Mouse (Mus musculus) frontal cortex, adult 2 months (tissue): ENCODE measurements around the gene Sgca. TPM values are rescaled to one million over a fixed set of nuclear protein-coding genes. Genes with fewer than 3 reads are reported as not detected.
"Not testable (repeated sequence)": the region's sequence is repeated elsewhere in the genome, so short reads cannot be mapped to it uniquely, and the experiment has no call there.

Experiments
- DNase-seq, 2 experiments: peaks; one replicate each; pipeline ENCODE4 v3.0.0; 2022; ENCODE audit warnings: low spot score in 1 of 2; ENCODE audit errors: extremely low spot score in 1 of 2
- polyA plus RNA-seq: library from polyadenylated mRNA; depleted of rRNA; stranded (reverse); fragments of >200 nt; gene quantifications from 2 replicates; pipeline ENCODE4 v1.2.3, GENCODE M21; 2012

Sgca gene
- polyA plus RNA-seq, 1 experiment: 1.4 TPM

GRCm38 (mm10) chr11:94987851-94988250, 11.7 kb upstream of the Sgca start:
- DNase-seq: no peak

- DNase-seq: no peak
Observed at GRCm38 (mm10) chr11:94987341-94987740, 11.2 kb upstream of the Sgca start.

DNA sequence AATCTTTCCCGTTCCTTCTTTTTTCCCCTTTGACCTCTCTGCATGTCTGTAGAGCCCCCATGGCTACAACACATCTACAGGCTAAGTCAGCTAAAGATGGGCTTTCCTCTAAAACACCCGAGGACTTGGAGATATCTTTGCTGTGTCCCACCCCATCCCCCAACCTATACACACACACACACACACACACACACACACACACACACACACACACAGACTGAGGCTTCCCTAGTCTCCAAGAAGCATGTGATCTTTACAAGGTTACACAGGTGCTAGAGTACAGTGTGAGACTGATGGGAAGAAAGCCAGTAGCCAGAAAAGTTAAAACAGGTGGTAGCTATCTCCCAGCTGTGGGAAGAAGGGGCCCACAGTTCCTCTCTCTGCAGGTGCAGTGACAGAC, 10.3 kb upstream of the Sgca start:
- no peak for DNase-seq

- DNase-seq: no peak
Observed at GRCm38 (mm10) chr11:94985822-94986221, 9.7 kb upstream of the Sgca start.

- no peak for DNase-seq
Observed at GRCm38 (mm10) chr11:94985140-94985539, 9.0 kb upstream of the Sgca start.

GRCm38 (mm10) chr11:94979462-94980179, 3.5 kb upstream of the Sgca start:
- DNase-seq: no peak

- DNase-seq: peak; percentile 93 to 99
Observed at GRCm38 (mm10) chr11:94978947-94979346, 2.8 kb upstream of the Sgca start.

DNA sequence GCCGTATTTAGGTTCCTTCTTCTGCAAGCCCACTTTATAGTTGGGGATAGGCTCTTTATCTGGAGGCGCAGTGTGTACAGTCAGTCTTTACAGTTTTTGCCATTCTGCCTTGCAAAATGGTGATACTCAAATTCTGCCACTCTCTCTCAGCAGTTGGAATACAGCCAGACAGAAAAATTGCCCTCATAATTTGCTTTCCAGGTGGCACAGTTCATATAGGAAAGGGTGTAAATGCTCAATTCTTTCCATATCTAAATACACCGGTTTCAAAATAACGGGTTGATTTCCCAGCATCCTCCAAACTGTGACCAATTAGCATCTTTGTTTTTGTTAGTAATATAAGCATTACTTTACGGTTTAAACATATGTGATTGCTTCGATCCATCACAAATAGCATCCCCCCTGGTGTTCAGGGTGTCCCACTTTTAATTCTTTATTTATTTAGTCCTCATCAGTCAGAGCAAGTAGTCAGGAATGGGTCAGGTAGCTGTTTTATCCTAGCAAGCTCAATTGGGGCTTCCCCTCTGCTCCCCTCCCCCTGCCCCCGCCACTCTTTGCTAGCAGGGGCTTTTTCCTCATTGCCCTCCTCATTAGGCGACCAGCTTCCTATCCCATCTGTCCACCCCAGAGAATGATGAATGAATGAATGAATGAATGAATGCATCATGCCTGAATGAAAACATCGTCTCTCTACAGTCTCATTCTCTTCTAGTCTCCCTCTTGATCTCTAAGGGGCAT, 2.2 kb upstream of the Sgca start:
- DNase-seq: no peak

- no peak for DNase-seq
Observed at GRCm38 (mm10) chr11:94974951-94975350, 1.2 kb downstream of the Sgca start.

DNA sequence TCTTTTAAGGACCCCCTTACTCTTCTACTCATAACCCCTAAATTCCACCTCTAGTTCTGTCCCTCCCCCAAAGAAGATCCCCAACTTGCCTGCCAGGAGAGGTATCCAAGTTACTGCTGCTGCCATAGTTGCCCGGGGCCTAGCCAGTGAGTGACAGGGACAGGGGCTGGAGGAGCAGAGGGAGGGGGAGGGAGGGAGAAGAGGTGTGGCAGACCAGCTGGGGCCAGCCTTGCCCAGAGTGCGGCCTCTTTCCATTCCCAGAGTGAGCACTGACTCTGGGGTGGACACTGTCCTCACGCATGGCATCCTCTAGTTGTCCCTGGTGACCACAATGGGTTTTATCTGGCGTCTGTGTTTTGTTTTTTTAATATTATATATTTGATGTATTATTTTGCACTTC, 2.8 kb downstream of the Sgca start:
- no peak for DNase-seq

- DNase-seq: no peak
Observed at GRCm38 (mm10) chr11:94972887-94973286, 3.2 kb downstream of the Sgca start.

- no peak for DNase-seq
Observed at GRCm38 (mm10) chr11:94971895-94972615, 4.1 kb downstream of the Sgca start.

GRCm38 (mm10) chr11:94970210-94970943, 5.8 kb downstream of the Sgca start:
- peak in 1 of 2 experiments; percentile 91 for DNase-seq

DNA sequence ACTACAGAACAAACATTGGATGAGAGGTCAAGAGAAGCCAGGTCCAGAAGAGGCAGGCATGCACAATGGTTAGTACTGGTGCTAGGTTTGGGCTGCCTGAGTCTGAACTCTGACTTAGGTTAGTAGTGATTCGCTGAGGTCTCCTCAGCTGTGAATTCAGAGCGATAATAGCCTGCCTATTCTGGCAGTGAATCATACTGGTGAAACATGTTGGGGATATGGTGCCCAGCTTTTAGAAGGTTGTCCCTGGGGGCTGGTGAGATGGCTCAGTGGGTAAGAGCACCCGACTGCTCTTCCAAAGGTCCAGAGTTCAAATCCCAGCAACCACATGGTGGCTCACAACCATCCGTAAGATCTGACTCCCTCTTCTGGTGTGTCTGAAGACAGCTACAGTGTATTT, 6.4 kb downstream of the Sgca start:
- DNase-seq: not testable (repeated sequence)

- DNase-seq: peak in 1 of 2 experiments; percentile 17
Observed at GRCm38 (mm10) chr11:94968187-94968586, 7.9 kb downstream of the Sgca start.

GRCm38 (mm10) chr11:94967419-94967818, 8.7 kb downstream of the Sgca start, which contains the start of gene Hils1:
Gene Hils1, plus strand, starts transcription at chr11:94967593.
- DNase-seq: no peak

GRCm38 (mm10) chr11:94962534-94963101, 13.5 kb downstream of the Sgca start:
- DNase-seq: no peak

DNA sequence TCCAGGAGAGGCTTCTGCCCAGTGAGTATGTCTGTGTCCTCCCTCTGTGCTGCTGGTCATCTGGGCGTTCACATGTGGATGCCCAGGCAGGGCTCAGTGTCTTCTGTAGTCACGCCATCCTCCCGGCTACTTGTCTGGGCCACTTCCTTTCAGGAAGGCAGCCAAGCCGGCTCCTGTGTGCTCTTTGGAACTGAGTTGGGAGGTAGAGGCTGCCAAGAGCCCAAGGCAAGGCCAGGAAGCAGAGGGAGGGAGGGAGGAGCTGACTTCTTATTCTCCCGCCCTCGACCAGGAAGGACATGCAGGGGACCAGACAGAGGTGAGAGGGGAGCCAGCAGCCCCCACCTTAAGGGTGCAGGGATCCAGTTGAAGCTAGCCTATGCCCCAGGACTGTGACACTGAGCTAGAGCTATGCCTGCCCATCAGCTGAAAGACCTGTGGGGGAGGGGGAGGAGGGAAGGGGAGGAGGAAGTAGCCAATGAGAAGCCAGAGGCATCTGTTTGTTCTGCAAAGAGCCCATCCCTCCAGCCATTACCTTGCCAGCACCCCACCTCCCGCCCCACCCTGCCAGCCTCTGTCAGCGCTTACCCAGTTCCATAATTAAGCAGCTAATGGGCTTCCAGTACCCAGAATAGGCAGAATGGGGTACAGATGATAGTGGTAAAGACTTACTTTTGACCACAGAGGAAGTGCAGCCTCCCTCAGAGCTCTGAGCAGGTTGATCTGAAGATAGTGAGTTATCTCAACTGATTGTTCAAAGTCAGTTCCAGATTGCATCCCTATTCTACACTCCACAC, 17.9 kb downstream of the Sgca start:
- peak in 1 of 2 experiments; percentile 40 for DNase-seq

DNA sequence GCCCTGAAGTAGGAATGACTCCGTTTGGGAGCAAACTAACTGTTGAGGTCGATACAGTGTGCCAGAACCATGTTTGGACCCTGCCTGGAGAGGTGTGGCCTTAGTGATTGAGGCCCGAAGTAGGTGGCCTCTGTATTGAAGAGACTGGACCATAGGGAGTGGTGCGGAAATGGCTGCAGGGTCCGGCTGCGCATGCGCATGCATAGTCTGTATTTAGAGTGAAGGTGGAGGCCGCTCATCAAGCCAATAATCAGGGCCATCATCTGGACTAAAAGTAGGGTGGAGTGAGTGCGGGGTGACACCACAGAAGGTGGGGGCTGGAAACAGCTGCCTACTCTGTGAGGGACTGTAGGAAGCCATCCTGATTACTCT, 18.4 kb downstream of the Sgca start:
- DNase-seq: no peak

GRCm38 (mm10) chr11:94955103-94955502, 21.0 kb downstream of the Sgca start:
- DNase-seq: no peak
